Mouse (Mus musculus) gastrocnemius, adult 2 months (tissue): ENCODE data around the gene Ptcd2. TPM values are rescaled to one million over a fixed set of nuclear protein-coding genes. Genes with fewer than 3 reads are reported as not detected.
A peak's percentile ranks its signal among the peaks of the same experiment; 100 is the strongest.

ENCODE experiments used
- DNase-seq: peaks from one replicate; pipeline ENCODE4 v3.0.0; 2022
- H3K27ac ChIP-seq: fragments of 200-600 bp; 2 replicates; pipeline ENCODE4 v1.8.1; 2022; ENCODE audit warnings: mild to moderate bottlenecking
- H3K4me3 ChIP-seq: fragments of 200-600 bp; 2 replicates; pipeline ENCODE4 v1.8.1; 2022; ENCODE audit warnings: mild to moderate bottlenecking, moderate library complexity
- CTCF ChIP-seq: fragments of 200-600 bp; IDR thresholded peaks from 2 replicates; pipeline ENCODE4 v1.8.1; 2022; ENCODE audit warnings: antibody characterized with exemption, mild to moderate bottlenecking, moderate library complexity
- intact Hi-C: fragments of 180-260 bp; cut with DNase I; formaldehyde crosslinking; loops from one replicate; pipeline ENCODE4 v1.15.1; 2025
- total RNA-seq, 2 experiments: library from RNA; stranded (reverse); gene quantifications; 2 replicates each; pipeline ENCODE4 v1.2.3; 2021

Gene Ptcd2
- total RNA-seq, 2 experiments from 2014 or later = 20.1 to 35.5 TPM

DNA sequence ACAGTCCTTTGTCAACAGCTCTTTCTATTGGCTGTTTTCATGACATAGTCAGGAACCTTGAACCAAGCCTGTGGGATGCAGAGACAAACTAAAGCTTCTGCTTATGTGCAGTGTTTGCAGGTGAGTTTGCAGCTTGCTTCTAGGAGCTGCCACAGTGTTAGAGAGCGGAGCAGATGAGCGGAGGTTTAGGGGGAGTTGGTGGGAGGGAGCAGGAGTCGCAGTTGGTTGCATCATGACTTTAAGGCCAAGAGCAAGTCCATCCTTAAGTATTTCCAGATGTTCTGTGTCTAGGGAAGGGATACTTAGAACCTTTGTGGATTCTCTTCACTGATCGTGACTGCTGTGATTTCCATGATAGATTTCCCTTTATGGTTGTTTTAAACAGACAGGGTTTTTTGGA is 29.7 kb upstream of the Ptcd2 start:
- no peak overlapping the region for H3K4me3 ChIP-seq
- no peak for DNase-seq
- intact Hi-C loops = no loop called here
- peak overlapping the region; percentile 5; the same call in 1 of the 2 replicates for H3K27ac ChIP-seq
- TF ChIP-seq CTCF = no peak

DNA sequence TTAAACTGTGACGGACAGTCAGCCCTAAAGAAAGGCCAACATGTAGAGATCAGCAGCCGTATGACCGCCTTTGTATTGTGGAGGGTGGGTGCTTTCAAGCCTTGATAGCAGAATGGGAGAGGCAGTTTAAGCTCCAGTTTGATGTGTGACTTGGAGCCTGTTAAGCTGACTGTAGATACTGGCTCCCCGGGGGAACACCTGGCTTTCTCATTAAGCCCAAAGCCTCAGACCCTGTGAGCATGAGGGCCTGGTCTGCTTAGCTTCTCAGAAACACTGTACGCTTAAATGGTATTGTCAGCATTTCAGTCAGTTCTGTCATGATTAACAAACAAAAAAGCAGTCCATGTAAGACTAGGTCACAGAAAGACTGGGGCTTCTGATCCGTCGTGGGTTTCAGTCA is 29.2 kb upstream of the Ptcd2 start:
- Histone ChIP-seq H3K4me3 (no peak overlapping the region), H3K27ac (peak overlapping the region; percentile 5; the same call in 1 of the 2 replicates)
- intact Hi-C loops = no loop called here
- TF ChIP-seq CTCF = no peak
- no peak for DNase-seq

DNA sequence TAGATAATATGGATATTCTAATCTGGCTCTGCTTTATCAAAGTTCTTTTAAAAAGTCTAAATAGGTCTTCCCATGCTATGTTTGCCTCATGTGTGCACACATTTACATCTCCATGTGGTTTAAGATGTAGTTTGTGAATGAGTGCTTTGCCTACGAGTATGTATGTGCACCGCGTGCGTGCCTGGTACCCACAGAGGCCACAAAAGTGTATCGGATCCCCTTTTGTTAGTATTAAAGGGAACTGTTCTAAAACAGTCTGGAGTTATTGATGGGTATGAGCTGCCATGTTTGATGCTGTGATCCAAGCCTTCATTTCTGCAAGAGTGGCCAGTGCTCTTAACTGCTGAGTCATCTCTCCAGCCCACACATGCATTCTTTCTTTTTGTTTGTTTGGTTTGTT is 26.8 kb upstream of the Ptcd2 start:
- Histone ChIP-seq H3K27ac (no peak overlapping the region), H3K4me3 (no peak overlapping the region)
- DNase-seq = no peak
- intact Hi-C loops = no loop called here
- TF ChIP-seq CTCF = no peak

DNA sequence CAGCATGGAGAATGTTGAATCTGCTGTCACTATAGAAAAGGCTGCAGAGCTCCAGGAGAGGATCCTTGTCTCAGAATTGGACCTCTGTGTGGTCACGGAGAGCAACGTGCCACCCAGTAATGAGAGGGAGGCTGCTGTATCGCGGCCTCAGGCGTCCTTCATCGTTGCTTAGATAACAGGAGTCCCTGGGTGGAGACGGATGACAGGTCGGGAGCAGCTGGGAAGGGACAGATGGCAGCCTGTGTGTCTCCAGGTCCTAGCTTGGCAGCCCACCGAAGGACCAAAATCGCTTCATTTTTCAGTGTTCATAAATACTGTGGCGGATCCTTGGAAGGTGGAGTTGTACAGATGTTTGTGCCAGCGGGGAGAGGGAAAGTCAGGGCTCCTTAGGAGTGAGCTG is 24.6 kb upstream of the Ptcd2 start:
- no peak overlapping the region for H3K4me3 ChIP-seq
- TF ChIP-seq CTCF = no peak
- DNase-seq = no peak
- intact Hi-C loops = no loop called here
- no peak overlapping the region for H3K27ac ChIP-seq

DNA sequence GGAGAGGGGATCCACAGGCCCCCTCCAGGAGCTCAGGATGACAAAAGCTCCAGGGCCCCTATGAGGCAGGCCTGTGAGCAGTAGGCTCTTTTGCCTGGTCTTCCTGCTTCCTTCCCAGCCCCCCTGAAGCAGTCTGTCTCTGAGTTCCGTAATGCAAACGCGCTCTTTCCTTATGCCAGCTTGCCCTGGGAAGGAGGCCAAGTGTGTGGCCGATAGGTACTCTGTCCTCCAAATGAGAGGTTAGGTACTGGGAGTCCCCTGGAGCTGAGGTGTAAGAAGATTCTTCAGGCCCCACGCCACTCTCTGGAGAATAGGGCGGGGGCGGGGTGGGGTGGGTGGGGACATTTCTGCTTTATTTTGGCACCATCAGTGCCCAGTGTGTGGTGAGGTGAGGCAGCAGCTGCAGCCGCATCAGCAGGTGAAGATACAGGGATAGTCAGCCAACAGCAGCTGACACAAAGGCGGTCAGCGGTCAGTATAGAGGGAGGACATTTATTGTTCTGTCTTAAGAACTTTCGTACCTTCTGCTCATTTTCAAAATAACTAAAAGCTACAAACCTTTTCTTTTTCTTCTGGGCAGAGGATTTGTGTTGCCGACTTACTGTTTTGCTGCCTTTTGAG is 23.2 kb upstream of the Ptcd2 start:
- intact Hi-C loops = no loop called here
- peak; percentile 79 for DNase-seq
- no peak overlapping the region for H3K4me3 ChIP-seq
- H3K27ac ChIP-seq = peak overlapping the region; percentile 76
- no peak for TF ChIP-seq CTCF

DNA sequence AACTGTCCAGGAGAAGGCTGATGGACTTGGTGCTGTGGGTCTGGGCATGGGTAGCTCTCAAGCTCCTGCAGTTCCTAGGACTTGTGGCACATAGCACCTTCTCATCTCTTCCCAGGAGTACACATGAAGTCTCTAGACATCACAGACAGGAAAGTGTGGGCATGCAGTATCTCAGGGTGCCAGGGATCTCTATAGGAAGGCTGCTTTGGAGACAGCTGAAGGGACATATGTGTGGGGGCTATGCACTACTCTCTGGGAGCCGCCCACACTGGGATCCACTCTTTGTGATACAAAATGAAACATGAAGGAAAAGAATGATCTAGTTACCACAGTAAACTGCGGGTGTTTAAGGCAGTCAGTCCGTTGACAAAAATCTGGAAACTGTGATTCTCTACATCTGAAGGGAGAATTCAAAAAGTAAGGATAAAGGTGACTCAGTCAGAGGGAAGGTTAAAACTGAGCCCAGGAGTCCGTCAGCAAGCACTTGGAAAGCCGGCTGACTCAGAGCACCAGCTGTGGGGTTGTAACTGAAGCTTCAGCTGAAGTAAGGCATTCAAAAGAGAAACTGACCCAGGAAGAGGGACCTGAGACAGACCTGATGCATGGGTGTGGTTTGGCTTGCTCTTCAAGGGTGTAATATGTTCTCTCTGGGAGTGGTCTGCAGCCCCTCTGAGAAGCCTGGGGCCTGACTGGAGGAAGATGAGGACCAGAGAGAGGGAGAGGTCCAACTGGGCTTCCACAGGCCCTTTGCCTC is 22.1 kb upstream of the Ptcd2 start:
- Histone ChIP-seq H3K4me3 (no peak overlapping the region), H3K27ac (peak overlapping the region; percentile 76)
- DNase-seq = peak; percentile 45
- intact Hi-C loops = no loop called here
- TF ChIP-seq CTCF = no peak

- H3K27ac ChIP-seq = no peak overlapping the region
- intact Hi-C loops = no loop called here
- no peak overlapping the region for H3K4me3 ChIP-seq
- DNase-seq = no peak
- no peak for TF ChIP-seq CTCF
Measured at GRCm38 (mm10) chr13:99363866-99364265, 19.4 kb upstream of the Ptcd2 start.

DNA sequence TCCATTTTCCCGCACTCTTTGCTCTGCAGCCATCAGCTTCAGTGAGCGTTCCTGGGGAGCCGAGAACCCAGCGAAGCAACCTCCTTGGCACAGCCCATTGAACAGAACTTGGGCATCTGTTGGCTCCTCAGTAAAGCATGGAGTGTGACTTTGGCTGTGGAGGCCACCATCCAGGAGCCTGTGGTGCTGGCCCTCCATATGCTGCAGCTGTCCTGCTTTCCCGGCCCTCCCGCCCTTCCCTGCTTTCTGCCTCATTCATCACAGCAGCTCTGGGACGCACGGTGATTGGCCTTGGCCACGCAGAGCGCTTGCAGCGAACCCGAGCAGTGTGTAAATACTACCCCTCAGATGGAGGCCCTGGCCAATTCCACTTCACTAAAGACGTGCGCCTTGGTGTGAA is 14.4 kb upstream of the Ptcd2 start:
- no peak for TF ChIP-seq CTCF
- no peak overlapping the region for H3K4me3 ChIP-seq
- intact Hi-C loops = no loop called here
- no peak overlapping the region for H3K27ac ChIP-seq
- no peak for DNase-seq

GRCm38 (mm10) chr13:99356428-99357265 is 12.1 kb upstream of the Ptcd2 start:
- TF ChIP-seq CTCF = peak; percentile 37
- intact Hi-C loops = no loop called here
- DNase-seq = no peak
- no peak overlapping the region for H3K27ac ChIP-seq
- H3K4me3 ChIP-seq = no peak overlapping the region

DNA sequence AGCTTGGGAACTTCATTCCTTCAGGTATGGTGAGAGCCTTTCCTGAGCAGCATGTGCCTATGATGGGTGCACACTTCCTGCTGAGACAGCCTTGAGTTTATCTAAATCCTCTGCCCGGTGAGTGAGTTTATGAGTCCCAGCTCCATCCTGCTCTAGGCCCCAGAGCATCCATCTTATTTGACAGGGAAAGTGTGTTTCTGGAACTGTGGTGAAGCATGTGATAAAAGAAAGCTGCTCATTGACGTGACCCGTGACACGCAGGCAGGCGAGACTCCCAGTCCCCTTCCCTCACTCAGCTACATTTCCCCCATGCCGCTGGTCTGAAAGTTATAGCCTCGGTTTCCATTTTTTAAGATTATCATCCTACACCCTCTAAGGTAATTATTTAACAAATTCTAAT is 11.4 kb upstream of the Ptcd2 start:
- intact Hi-C loops = no loop called here
- H3K27ac ChIP-seq = no peak overlapping the region
- no peak for DNase-seq
- TF ChIP-seq CTCF = no peak
- H3K4me3 ChIP-seq = no peak overlapping the region

DNA sequence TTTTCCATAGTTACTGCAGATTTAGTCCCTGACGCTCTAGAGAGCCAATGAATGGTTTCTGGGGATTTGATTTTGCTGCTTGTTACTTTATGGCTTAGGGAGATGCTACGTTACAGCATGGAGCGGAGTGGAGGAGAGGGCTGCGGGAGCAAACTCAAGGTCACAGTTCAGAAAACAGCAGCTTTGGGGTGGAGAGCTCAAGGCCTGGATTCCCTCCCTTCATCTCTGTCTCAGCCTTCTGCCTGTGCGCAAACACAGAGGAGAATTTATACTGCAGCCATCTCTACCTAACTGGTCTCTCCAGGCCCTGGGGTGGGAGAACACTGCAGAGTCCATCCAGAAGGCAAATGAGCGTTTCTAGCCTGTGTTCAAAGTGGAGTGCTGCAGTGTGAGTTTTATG is 10.6 kb upstream of the Ptcd2 start:
- intact Hi-C loops = no loop called here

DNA sequence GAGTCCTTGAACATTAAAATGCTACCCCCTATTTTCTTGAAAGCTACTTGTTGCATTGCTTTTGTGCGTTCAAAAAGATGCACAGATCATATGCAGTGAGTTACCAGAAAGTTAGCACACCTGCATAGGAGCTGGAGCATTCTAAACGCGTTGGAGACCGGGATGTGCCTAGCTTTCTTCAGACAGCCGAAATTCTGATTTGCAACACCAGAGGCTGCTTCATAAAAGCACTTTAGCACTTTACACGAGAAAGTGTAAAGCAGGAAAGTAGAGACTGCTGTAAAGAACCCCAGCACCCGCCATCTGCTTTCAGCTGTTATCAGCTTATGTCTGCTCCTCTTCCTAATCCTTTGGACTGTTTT is 9.0 kb upstream of the Ptcd2 start:
- intact Hi-C loops = loop anchor here (1.0 to 5.0 kb wide), 2 partner anchors 484 to 604 kb away; no protein-coding TSS in a partner anchor
- no peak for DNase-seq
- Histone ChIP-seq H3K27ac (peak overlapping the region; percentile 95), H3K4me3 (peak overlapping the region; percentile 80)
- TF ChIP-seq CTCF = no peak

More for the DNA sequence above, 10.6 kb upstream of the Ptcd2 start:
- Histone ChIP-seq H3K27ac (no peak overlapping the region), H3K4me3 (no peak overlapping the region)
- no peak for TF ChIP-seq CTCF
- no peak for DNase-seq

DNA sequence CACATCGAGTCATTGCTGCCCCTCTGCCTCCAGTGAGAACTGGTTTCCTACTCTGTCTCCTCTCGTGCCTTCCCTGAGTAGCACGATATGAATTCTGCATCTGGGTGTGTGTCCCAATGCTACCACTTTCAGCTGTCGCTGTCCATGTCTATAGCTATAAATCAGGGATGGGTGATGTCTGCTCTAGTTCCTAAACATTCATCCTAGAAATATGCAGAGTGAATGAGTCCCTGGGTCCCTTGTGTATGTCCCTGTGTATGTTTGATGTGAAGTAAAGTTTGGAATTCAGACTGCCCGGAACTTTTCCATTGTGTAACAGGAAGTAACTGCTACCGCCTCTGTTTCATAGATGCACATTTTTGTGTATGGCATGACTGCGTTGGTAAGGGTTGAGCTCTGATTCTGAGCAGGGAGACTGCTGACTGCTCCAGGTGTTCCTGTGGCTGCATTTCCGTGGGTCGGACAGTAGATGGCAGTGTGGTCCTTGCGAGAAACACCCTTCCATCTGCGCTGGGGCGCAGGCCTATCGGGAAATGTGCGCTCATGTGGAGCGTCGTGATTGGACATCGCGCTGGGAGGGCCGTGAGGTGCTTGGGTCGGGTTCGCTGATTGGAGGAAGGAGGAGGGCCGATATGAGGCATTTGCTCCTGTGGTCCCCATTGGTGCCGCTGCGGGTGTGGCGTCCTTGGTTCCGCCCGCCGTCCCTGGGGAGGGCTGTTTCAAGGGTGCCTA is 8.4 kb upstream of the Ptcd2 start:
- DNase-seq = peak; percentile 97
- Histone ChIP-seq H3K27ac (peak overlapping the region; percentile 95), H3K4me3 (peak overlapping the region; percentile 80)
- intact Hi-C loops = loop anchor here (1.0 to 5.0 kb wide), 2 partner anchors 484 to 604 kb away; no protein-coding TSS in a partner anchor
- no peak; the same call in 1 of the 2 replicates for TF ChIP-seq CTCF
